Mouse (Mus musculus) neural tube, embryonic 15.5 days (tissue): ENCODE results near the gene Ptges. TPM values are rescaled to one million over a fixed set of nuclear protein-coding genes. Genes with fewer than 3 reads are reported as not detected.
"Not testable (repeated sequence)": the region's sequence is repeated elsewhere in the genome, so short reads cannot be mapped to it uniquely, and the experiment has no call there.

Source experiments
- ATAC-seq: fragments of 200-750 bp; cut with Nextera tagmentation; 2 replicates; pipeline ENCODE4 v1.8.0; 2017; ENCODE audit warnings: mild to moderate bottlenecking, moderate TSS enrichment, moderate library complexity; ENCODE audit not compliant: low FRiP score
- H3K27ac ChIP-seq: fragments of 300-500 bp; sonication (generic); replicated peaks from 2 replicates; pipeline ENCODE4 v1.5.1; 2015; ENCODE audit warnings: mild to moderate bottlenecking, inconsistent platforms
- H3K27me3 ChIP-seq: fragments of 300-500 bp; sonication (generic); replicated peaks from 2 replicates; pipeline ENCODE4 v1.6.1; 2015; ENCODE audit warnings: inconsistent platforms
- H3K36me3 ChIP-seq: fragments of 300-500 bp; sonication (generic); 2 replicates; pipeline ENCODE4 v1.6.1; 2015; ENCODE audit warnings: inconsistent platforms
- H3K4me1 ChIP-seq: fragments of 300-500 bp; sonication (generic); 2 replicates; pipeline ENCODE4 v1.6.1; 2015; ENCODE audit warnings: inconsistent platforms
- H3K4me2 ChIP-seq: fragments of 300-500 bp; sonication (generic); 2 replicates; pipeline ENCODE4 v1.6.1; 2015; ENCODE audit warnings: inconsistent platforms, mild to moderate bottlenecking, moderate library complexity
- H3K4me3 ChIP-seq: fragments of 300-500 bp; sonication (generic); replicated peaks from 2 replicates; pipeline ENCODE4 v1.5.1; 2015; ENCODE audit warnings: mild to moderate bottlenecking, inconsistent platforms
- H3K9ac ChIP-seq: fragments of 300-500 bp; sonication (generic); replicated peaks from 2 replicates; pipeline ENCODE4 v1.6.1; 2015; ENCODE audit warnings: mild to moderate bottlenecking, inconsistent platforms
- H3K9me3 ChIP-seq: fragments of 300-500 bp; sonication (generic); replicated peaks from 2 replicates; pipeline ENCODE4 v1.6.1; 2016; ENCODE audit warnings: inconsistent platforms
- WGBS: fragments of 180-500 bp; shearing (Covaris S2); methylation state at CpG from one replicate; pipeline ENCODE4 v1.1.7; 2015; ENCODE audit warnings: mixed read lengths; 5-methylcytosine and 5-hydroxymethylcytosine counted together
- polyA plus RNA-seq: library from polyadenylated mRNA; unstranded; fragments of >200 nt; fragmentation: Nextera tagmentation; extraction: Ambion mirVana; gene quantifications from 2 replicates; pipeline ENCODE4 v1.2.1, GENCODE M21; 2015

Ptges gene
- polyA plus RNA-seq, 1 experiment from 2014 or later: 3.6 TPM

GRCm38 (mm10) chr2:30927151-30927781, 2.4 kb downstream of the Ptges start:
- no peaks in the 10 kb centered on the region for H3K9me3 ChIP-seq
- H3K27ac ChIP-seq: peak overlapping the region; percentile 68
- H3K4me3 ChIP-seq: no peak overlapping the region
- peaks cover 24% of the 10 kb centered on the region for H3K4me1 ChIP-seq
- 66% methylated on average over 9 of the region's 9 CpGs for WGBS
- no peak for ATAC-seq
- no peaks in the 10 kb centered on the region for H3K27me3 ChIP-seq
- no peaks in the 10 kb centered on the region for H3K36me3 ChIP-seq
- H3K4me2 ChIP-seq: no peak overlapping the region
- no peak overlapping the region for H3K9ac ChIP-seq

- H3K4me2 ChIP-seq: no peak overlapping the region
- peaks cover 24% of the 10 kb centered on the region for H3K4me1 ChIP-seq
- no peaks in the 10 kb centered on the region for H3K27me3 ChIP-seq
- H3K27ac ChIP-seq: peak overlapping the region; percentile 68
- no peak overlapping the region for H3K4me3 ChIP-seq
- H3K9me3 ChIP-seq: no peaks in the 10 kb centered on the region
- WGBS: 84% methylated on average over 4 of the region's 4 CpGs
- no peak for ATAC-seq
- no peak overlapping the region for H3K9ac ChIP-seq
- no peaks in the 10 kb centered on the region for H3K36me3 ChIP-seq
Observed at GRCm38 (mm10) chr2:30926381-30926780, 3.3 kb downstream of the Ptges start.

- ATAC-seq: no peak
- no peak overlapping the region for H3K4me2 ChIP-seq
- H3K9ac ChIP-seq: no peak overlapping the region
- no peaks in the 10 kb centered on the region for H3K27me3 ChIP-seq
- no peak overlapping the region for H3K4me3 ChIP-seq
- no peak overlapping the region for H3K27ac ChIP-seq
- WGBS: 86% methylated on average over 4 of the region's 4 CpGs
- H3K36me3 ChIP-seq: no peaks in the 10 kb centered on the region
- H3K4me1 ChIP-seq: peaks cover 24% of the 10 kb centered on the region
- H3K9me3 ChIP-seq: no peaks in the 10 kb centered on the region
Observed at GRCm38 (mm10) chr2:30925181-30925580, 4.5 kb downstream of the Ptges start.

- H3K27me3 ChIP-seq: no peaks in the 10 kb centered on the region
- no peak for ATAC-seq
- H3K4me2 ChIP-seq: no peak overlapping the region
- no peaks in the 10 kb centered on the region for H3K9me3 ChIP-seq
- H3K4me3 ChIP-seq: no peak overlapping the region
- H3K9ac ChIP-seq: no peak overlapping the region
- H3K4me1 ChIP-seq: 0 out of 2 replicates have a peak, but pooled peaks cover 6% of the 10 kb centered on the region
- no peak overlapping the region for H3K27ac ChIP-seq
- no peaks in the 10 kb centered on the region for H3K36me3 ChIP-seq
- WGBS: 73% methylated on average over 3 of the region's 3 CpGs
Observed at GRCm38 (mm10) chr2:30923099-30923498, 6.6 kb downstream of the Ptges start.

GRCm38 (mm10) chr2:30920216-30920615, 9.4 kb downstream of the Ptges start:
- Histone ChIP-seq H3K4me3 (no peak overlapping the region), H3K4me1 (no peaks in the 10 kb centered on the region), H3K4me2 (no peak overlapping the region), H3K9me3 (no peaks in the 10 kb centered on the region), H3K36me3 (no peaks in the 10 kb centered on the region), H3K9ac (no peak overlapping the region), H3K27ac (no peak overlapping the region), H3K27me3 (no peaks in the 10 kb centered on the region)
- ATAC-seq: no peak
- 85% methylated on average over 7 of the region's 7 CpGs for WGBS

- no peaks in the 10 kb centered on the region for H3K9me3 ChIP-seq
- ATAC-seq: no peak
- no peak overlapping the region for H3K9ac ChIP-seq
- no peaks in the 10 kb centered on the region for H3K4me1 ChIP-seq
- no peak overlapping the region for H3K27ac ChIP-seq
- no peaks in the 10 kb centered on the region for H3K36me3 ChIP-seq
- no peak overlapping the region for H3K4me3 ChIP-seq
- H3K4me2 ChIP-seq: no peak overlapping the region
- 70% methylated on average over 8 of the region's 8 CpGs for WGBS
- no peaks in the 10 kb centered on the region for H3K27me3 ChIP-seq
Observed at GRCm38 (mm10) chr2:30918780-30919329, 10.8 kb downstream of the Ptges start.

- Histone ChIP-seq H3K27ac (no peak overlapping the region), H3K9ac (no peak overlapping the region), H3K4me2 (no peak overlapping the region), H3K4me3 (no peak overlapping the region), H3K9me3 (no peaks in the 10 kb centered on the region), H3K4me1 (no peaks in the 10 kb centered on the region), H3K36me3 (no peaks in the 10 kb centered on the region), H3K27me3 (no peaks in the 10 kb centered on the region)
- WGBS: 56% methylated on average over 6 of the region's 6 CpGs
- no peak for ATAC-seq
Observed at GRCm38 (mm10) chr2:30918126-30918525, 11.5 kb downstream of the Ptges start.

- H3K4me1 ChIP-seq: no peaks in the 10 kb centered on the region
- no peak overlapping the region for H3K4me3 ChIP-seq
- no peaks in the 10 kb centered on the region for H3K9me3 ChIP-seq
- WGBS: 93% methylated on average over 7 of the region's 7 CpGs
- H3K4me2 ChIP-seq: no peak overlapping the region
- H3K27ac ChIP-seq: no peak overlapping the region
- ATAC-seq: no peak
- H3K36me3 ChIP-seq: no peaks in the 10 kb centered on the region
- no peak overlapping the region for H3K9ac ChIP-seq
- H3K27me3 ChIP-seq: no peaks in the 10 kb centered on the region
Observed at GRCm38 (mm10) chr2:30917649-30918048, 12.0 kb downstream of the Ptges start.

GRCm38 (mm10) chr2:30915933-30916332, 13.7 kb downstream of the Ptges start:
- not testable (repeated sequence) for H3K27me3 ChIP-seq, H3K4me2 ChIP-seq, H3K9ac ChIP-seq, H3K4me1 ChIP-seq, H3K9me3 ChIP-seq, H3K27ac ChIP-seq, ATAC-seq, H3K36me3 ChIP-seq, H3K4me3 ChIP-seq
- 64% methylated on average over 6 of the region's 6 CpGs for WGBS

- H3K9me3 ChIP-seq: no peaks in the 10 kb centered on the region
- ATAC-seq: no peak
- 84% methylated on average over 5 of the region's 5 CpGs for WGBS
- H3K4me2 ChIP-seq: no peak overlapping the region
- no peaks in the 10 kb centered on the region for H3K36me3 ChIP-seq
- no peak overlapping the region for H3K27ac ChIP-seq
- H3K4me3 ChIP-seq: no peak overlapping the region
- H3K4me1 ChIP-seq: peaks cover 3% of the 10 kb centered on the region; the same call in 1 of the 2 replicates
- no peak overlapping the region for H3K9ac ChIP-seq
- H3K27me3 ChIP-seq: no peaks in the 10 kb centered on the region
Observed at GRCm38 (mm10) chr2:30915376-30915775, 14.3 kb downstream of the Ptges start.

GRCm38 (mm10) chr2:30914836-30915235, 14.8 kb downstream of the Ptges start:
- 45% methylated on average over 3 of the region's 3 CpGs for WGBS
- Histone ChIP-seq H3K4me3 (no peak overlapping the region), H3K4me1 (peaks cover 3% of the 10 kb centered on the region; the same call in 1 of the 2 replicates), H3K36me3 (no peaks in the 10 kb centered on the region), H3K4me2 (no peak overlapping the region), H3K9ac (no peak overlapping the region), H3K27me3 (no peaks in the 10 kb centered on the region), H3K9me3 (no peaks in the 10 kb centered on the region), H3K27ac (no peak overlapping the region)
- ATAC-seq: no peak

- no peak for ATAC-seq
- H3K9ac ChIP-seq: no peak overlapping the region
Observed at GRCm38 (mm10) chr2:30913022-30913421, 16.6 kb downstream of the Ptges start.

More at GRCm38 (mm10) chr2:30913022-30913421, 16.6 kb downstream of the Ptges start:
- no peaks in the 10 kb centered on the region for H3K27me3 ChIP-seq
- no peak overlapping the region for H3K4me3 ChIP-seq
- no peaks in the 10 kb centered on the region for H3K36me3 ChIP-seq
- WGBS: 84% methylated on average over 8 of the region's 8 CpGs
- H3K4me2 ChIP-seq: no peak overlapping the region
- peaks cover 3% of the 10 kb centered on the region; the same call in 1 of the 2 replicates for H3K4me1 ChIP-seq
- H3K9me3 ChIP-seq: no peaks in the 10 kb centered on the region
- no peak overlapping the region for H3K27ac ChIP-seq
